Mouse (Mus musculus): ENCODE measurements around the gene Wasf1. TPM values are rescaled to one million over a fixed set of nuclear protein-coding genes. Genes with fewer than 3 reads are reported as not detected.

Gene Wasf1
- total RNA-seq (2014; rRNA removed) (25.5 and 25.7 TPM in 2 replicates), polyA plus RNA-seq (2015; fragmentation: Nextera tagmentation; extraction: Ambion mirVana) (94.3 and 104 TPM in 2 replicates)

GRCm38 (mm10) chr10:40882831-40883643 is at the start of gene Wasf1, which contains the start of gene Cdc40:
Wasf1 (plus strand) TSS chr10:40883475.
Cdc40 (minus strand) TSS chr10:40883311.
- peak; percentile 98 for ATAC-seq
- WGBS = under 1% methylated on average over 44 of the region's 44 CpGs

GRCm38 (mm10) chr10:40840086-40840485 is 43.2 kb upstream of the Wasf1 start:
- H3K4me2 ChIP-seq (ENCODE audit: low read depth, low read length) = no peak overlapping the region
- peaks cover 27% of the 10 kb centered on the region for H3K36me3 ChIP-seq (ENCODE audit: insufficient read depth, low read length)
- TF ChIP-seq CTCF (IDR thresholded peaks at IDR 0.05; ENCODE audit: low read depth) = no peak
- H3K9ac ChIP-seq (replicated peaks; ENCODE audit: low read length) = no peak overlapping the region
- H3K27ac ChIP-seq = no peak overlapping the region
- no peaks in the 10 kb centered on the region for H3K9me3 ChIP-seq (ENCODE audit: low read length)
- ATAC-seq = no peak
- whole genome bisulfite sequencing = 84% methylated on average over 5 of the region's 5 CpGs
- H3K4me3 ChIP-seq (ENCODE audit: low read length) = no peak overlapping the region
- DNase-seq (ENCODE audit: low spot score) = no peak
- no peaks in the 10 kb centered on the region for H3K27me3 ChIP-seq (ENCODE audit: insufficient read depth, low read length)
- H3K4me1 ChIP-seq (ENCODE audit: insufficient read depth, low read length) = no peaks in the 10 kb centered on the region

More at GRCm38 (mm10) chr10:40882831-40883643, at the start of gene Wasf1, which contains the start of gene Cdc40:
- DNase-seq (ENCODE audit: low spot score) = peak; percentile 99
- Histone ChIP-seq H3K4me3 (ENCODE audit: low read length) (peak within 1 kb of the TSS; percentile 93), H3K9ac (replicated peaks; ENCODE audit: low read length) (peak within 1 kb of the TSS; percentile 95), H3K9me3 (ENCODE audit: low read length) (no peaks in the 10 kb centered on the region), H3K36me3 (ENCODE audit: insufficient read depth, low read length) (no peaks in the 10 kb centered on the region), H3K4me1 (ENCODE audit: insufficient read depth, low read length) (peaks cover 5% of the 10 kb centered on the region; the same call in 1 of the 2 replicates), H3K27me3 (ENCODE audit: insufficient read depth, low read length) (no peaks in the 10 kb centered on the region), H3K4me2 (ENCODE audit: low read depth, low read length) (peak within 1 kb of the TSS; percentile 74), H3K27ac (peak within 1 kb of the TSS; percentile 99)
- no peak for TF ChIP-seq CTCF (IDR thresholded peaks at IDR 0.05; ENCODE audit: low read depth)

DNA sequence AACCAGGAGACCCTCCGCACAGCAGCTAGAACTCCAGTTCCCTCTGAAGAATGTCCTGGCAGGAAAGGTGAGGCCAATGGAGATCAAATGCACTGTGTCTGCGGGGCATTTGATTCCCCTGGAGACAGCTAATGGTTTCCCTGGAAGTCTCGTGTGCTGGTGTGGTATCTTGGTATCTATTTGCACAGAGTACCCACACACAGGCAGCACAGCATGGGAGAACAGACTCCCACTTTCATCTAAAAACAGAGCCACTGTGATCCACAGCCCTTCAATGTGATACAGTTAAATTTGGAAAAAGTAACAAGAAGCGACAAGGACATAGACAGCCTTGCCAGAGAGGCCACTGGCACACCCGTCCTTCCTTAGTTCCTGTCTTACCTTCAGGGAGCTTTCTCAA is 39.4 kb upstream of the Wasf1 start:
- WGBS = 75% methylated on average over 5 of the region's 5 CpGs
- no peak overlapping the region for H3K4me2 ChIP-seq (ENCODE audit: low read depth, low read length)
- no peak for DNase-seq (ENCODE audit: low spot score)
- no peaks in the 10 kb centered on the region for H3K27me3 ChIP-seq (ENCODE audit: insufficient read depth, low read length)
- TF ChIP-seq CTCF (IDR thresholded peaks at IDR 0.05; ENCODE audit: low read depth) = no peak
- H3K9ac ChIP-seq (replicated peaks; ENCODE audit: low read length) = no peak overlapping the region
- H3K27ac ChIP-seq = no peak overlapping the region
- H3K36me3 ChIP-seq (ENCODE audit: insufficient read depth, low read length) = peaks cover 20% of the 10 kb centered on the region
- H3K4me3 ChIP-seq (ENCODE audit: low read length) = no peak overlapping the region
- no peaks in the 10 kb centered on the region for H3K4me1 ChIP-seq (ENCODE audit: insufficient read depth, low read length)
- ATAC-seq = no peak
- no peaks in the 10 kb centered on the region for H3K9me3 ChIP-seq (ENCODE audit: low read length)

DNA sequence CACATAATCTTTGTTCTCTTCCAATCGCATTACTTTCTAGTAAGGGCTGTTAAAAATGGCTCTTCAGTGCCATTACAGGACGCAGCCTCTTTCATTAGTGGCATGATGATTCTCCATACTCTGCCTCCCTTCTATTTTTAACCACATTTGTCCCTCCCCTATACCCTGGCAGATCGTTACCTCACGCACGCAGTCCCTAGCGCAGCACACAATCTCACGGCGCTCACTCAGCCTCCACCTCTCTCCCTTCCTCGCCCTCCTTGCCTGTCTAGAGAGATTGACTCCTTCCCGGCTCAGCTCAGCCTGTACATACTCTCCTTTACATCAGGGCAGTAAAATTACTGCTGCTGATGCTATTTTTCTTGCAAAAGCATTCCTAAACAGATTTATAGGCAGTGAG is 38.7 kb upstream of the Wasf1 start:
- peaks cover 20% of the 10 kb centered on the region for H3K36me3 ChIP-seq (ENCODE audit: insufficient read depth, low read length)
- H3K4me3 ChIP-seq (ENCODE audit: low read length) = no peak overlapping the region
- no peak overlapping the region for H3K27ac ChIP-seq
- ATAC-seq = peak; percentile 62; the same call in 1 of the 2 replicates
- TF ChIP-seq CTCF (IDR thresholded peaks at IDR 0.05; ENCODE audit: low read depth) = no peak
- DNase-seq (ENCODE audit: low spot score) = no peak
- no peak overlapping the region for H3K9ac ChIP-seq (replicated peaks; ENCODE audit: low read length)
- H3K4me2 ChIP-seq (ENCODE audit: low read depth, low read length) = no peak overlapping the region
- no peaks in the 10 kb centered on the region for H3K27me3 ChIP-seq (ENCODE audit: insufficient read depth, low read length)
- H3K9me3 ChIP-seq (ENCODE audit: low read length) = no peaks in the 10 kb centered on the region
- no peaks in the 10 kb centered on the region for H3K4me1 ChIP-seq (ENCODE audit: insufficient read depth, low read length)
- WGBS = 75% methylated on average over 10 of the region's 10 CpGs

DNA sequence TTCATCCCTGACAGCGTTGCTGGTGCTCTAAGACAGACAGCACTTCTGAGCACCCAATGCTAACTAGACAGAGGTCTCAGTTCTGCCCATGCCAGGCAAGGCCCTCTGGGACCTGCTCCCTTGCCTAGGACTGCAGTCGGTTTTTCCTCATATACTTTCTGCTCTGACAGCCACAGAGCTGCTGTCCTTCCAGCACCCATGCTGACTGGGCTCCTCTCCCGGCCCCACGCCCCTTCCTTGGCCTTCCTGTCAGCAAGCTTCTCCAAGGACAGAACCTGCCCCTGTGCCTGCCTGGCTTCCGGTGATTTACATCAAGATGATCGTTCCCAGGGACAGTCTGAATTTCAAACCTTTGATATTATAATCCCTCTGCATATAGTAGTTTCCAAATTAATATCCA is 37.6 kb upstream of the Wasf1 start:
- peaks cover 20% of the 10 kb centered on the region for H3K36me3 ChIP-seq (ENCODE audit: insufficient read depth, low read length)
- TF ChIP-seq CTCF (IDR thresholded peaks at IDR 0.05; ENCODE audit: low read depth) = no peak
- ATAC-seq (no peak), DNase-seq (ENCODE audit: low spot score) (no peak)
- H3K4me3 ChIP-seq (ENCODE audit: low read length) = no peak overlapping the region
- H3K27ac ChIP-seq = no peak overlapping the region
- no peaks in the 10 kb centered on the region for H3K9me3 ChIP-seq (ENCODE audit: low read length)
- no peaks in the 10 kb centered on the region for H3K27me3 ChIP-seq (ENCODE audit: insufficient read depth, low read length)
- H3K4me1 ChIP-seq (ENCODE audit: insufficient read depth, low read length) = no peaks in the 10 kb centered on the region
- no peak overlapping the region for H3K4me2 ChIP-seq (ENCODE audit: low read depth, low read length)
- WGBS = 81% methylated on average over 6 of the region's 6 CpGs
- H3K9ac ChIP-seq (replicated peaks; ENCODE audit: low read length) = no peak overlapping the region

DNA sequence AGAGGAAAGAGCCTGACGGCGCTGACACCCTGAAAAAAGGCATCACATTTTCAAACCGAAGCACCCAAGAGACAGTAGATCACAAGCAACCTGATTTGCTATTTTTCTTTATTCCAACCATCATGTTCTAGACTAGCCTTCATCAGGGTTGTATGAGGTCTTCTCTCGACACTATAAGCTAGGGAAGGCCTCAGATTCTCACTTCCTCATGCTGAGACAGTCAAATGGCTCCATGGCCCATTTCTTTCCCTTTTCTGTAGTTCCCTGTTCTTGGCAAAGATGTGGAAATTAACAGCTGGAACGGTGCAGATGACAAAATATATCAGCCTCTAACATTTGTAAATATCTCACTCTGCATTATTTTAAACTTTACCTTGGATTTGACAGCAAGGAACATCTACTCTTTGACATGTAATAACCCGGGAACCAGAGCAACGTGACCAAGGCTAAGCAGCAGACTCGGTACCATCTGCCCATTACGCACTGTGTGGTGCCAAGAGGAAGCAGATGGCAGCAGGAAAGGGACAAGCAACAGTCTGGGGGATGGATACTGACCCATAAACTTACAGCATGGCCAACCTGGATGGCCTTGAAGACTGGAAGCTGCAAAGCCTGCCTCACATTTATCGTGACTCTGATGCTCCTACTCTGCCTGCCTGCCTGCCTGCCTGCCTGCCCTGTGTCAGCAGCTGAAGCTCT is 36.0 kb upstream of the Wasf1 start:
- peak; percentile 79 for ATAC-seq
- H3K27ac ChIP-seq = no peak overlapping the region; the same call in 1 of the 2 replicates
- no peak overlapping the region for H3K9ac ChIP-seq (replicated peaks; ENCODE audit: low read length)
- 77% methylated on average over 10 of the region's 10 CpGs for WGBS
- DNase-seq (ENCODE audit: low spot score) = peak; percentile 38
- peaks cover 9% of the 10 kb centered on the region; the same call in 1 of the 2 replicates for H3K36me3 ChIP-seq (ENCODE audit: insufficient read depth, low read length)
- H3K9me3 ChIP-seq (ENCODE audit: low read length) = no peaks in the 10 kb centered on the region
- TF ChIP-seq CTCF (IDR thresholded peaks at IDR 0.05; ENCODE audit: low read depth) = no peak
- no peaks in the 10 kb centered on the region for H3K4me1 ChIP-seq (ENCODE audit: insufficient read depth, low read length)
- H3K4me3 ChIP-seq (ENCODE audit: low read length) = no peak overlapping the region
- H3K27me3 ChIP-seq (ENCODE audit: insufficient read depth, low read length) = no peaks in the 10 kb centered on the region
- no peak overlapping the region for H3K4me2 ChIP-seq (ENCODE audit: low read depth, low read length)

All from hindbrain, postnatal 0 days (tissue).